10 mouse cellular contexts compared by ENCODE assay signal in genomic region chr14:55059931-55060330, GRCm38 (mm10). TPM values are rescaled to one million over a fixed set of nuclear protein-coding genes. Genes with fewer than 3 reads are reported as not detected.
DNase-seq lines count a peak whose midpoint lies in the region; ATAC-seq and TF ChIP-seq lines count a peak whose summit lies in the region.
"Had no signal": no experiment of that assay in that cellular context is flagged by ENCODE, and none has a peak within 500 bp of the region (broad histone marks: within the 10 kb centered on the region; RNA-seq: fewer than 3 reads in every experiment).

No protein-coding gene starts in this region.

- H3K9me3 ChIP-seq in hindbrain, embryonic 16.5 days (ENCODE audit: control insufficient read depth, low read length), result no peaks in the 10 kb centered on the region
- H3K9me3 ChIP-seq in hindbrain, embryonic 13.5 days, result no peaks in the 10 kb centered on the region
- no peaks in the 10 kb centered on the region for H3K9me3 ChIP-seq in embryonic facial prominence, embryonic 10.5 days
- H3K9me3 ChIP-seq in midbrain, embryonic 13.5 days, result no peaks in the 10 kb centered on the region

- WGBS in hindbrain, embryonic 16.5 days, result 60% methylated on average over 5 of the region's 5 CpGs
- WGBS in hindbrain, embryonic 13.5 days, result 63% methylated on average over 5 of the region's 5 CpGs
- 60% methylated on average over 5 of the region's 5 CpGs for WGBS in embryonic facial prominence, embryonic 10.5 days
- 51% methylated on average over 5 of the region's 5 CpGs for WGBS in kidney, adult 2 months
- WGBS in midbrain, embryonic 13.5 days, result 23% methylated on average over 5 of the region's 5 CpGs

- TF ChIP-seq POLR2A in kidney, adult 2 months (IDR thresholded peaks at IDR 0.05; ENCODE audit: low read depth, low read length), result no peak

- peaks cover 54% of the 10 kb centered on the region for H3K4me1 ChIP-seq in hindbrain, embryonic 16.5 days (ENCODE audit: control insufficient read depth, insufficient read depth, low read depth, low read length)
- H3K4me1 ChIP-seq in hindbrain, embryonic 13.5 days (replicated peaks), result peaks cover 87% of the 10 kb centered on the region
- peaks cover 40% of the 10 kb centered on the region for H3K4me1 ChIP-seq in embryonic facial prominence, embryonic 10.5 days
- H3K4me1 ChIP-seq in kidney, adult 2 months (ENCODE audit: control insufficient read depth, insufficient read depth, low read length), result no peaks in the 10 kb centered on the region; the same call in 1 of the 2 replicates
- peaks cover 47% of the 10 kb centered on the region for H3K4me1 ChIP-seq in midbrain, embryonic 13.5 days (replicated peaks)

- no peak overlapping the region for H3K27ac ChIP-seq in hindbrain, embryonic 16.5 days (ENCODE audit: low read depth, low read length)
- H3K27ac ChIP-seq in hindbrain, embryonic 13.5 days, result no peak overlapping the region
- 0 out of 2 replicates have a peak overlapping the region, but pooled peaks have one; percentile 7 for H3K27ac ChIP-seq in embryonic facial prominence, embryonic 10.5 days (replicated peaks)
- no peak overlapping the region for H3K27ac ChIP-seq in kidney, adult 2 months (ENCODE audit: insufficient read depth, low read depth, low read length)
- peak overlapping the region; percentile 54; the same call in 1 of the 2 replicates for H3K27ac ChIP-seq in midbrain, embryonic 13.5 days

- no peak for ATAC-seq in hindbrain, embryonic 16.5 days
- no peak for ATAC-seq in hindbrain, embryonic 13.5 days (ENCODE audit: low FRiP score)
- ATAC-seq in midbrain, embryonic 13.5 days, result no peak
- ATAC-seq: CD4-positive, CD25-positive, alpha-beta regulatory T cell, adult 4 months had no signal

- H3K4me3 ChIP-seq in hindbrain, embryonic 16.5 days (ENCODE audit: low read length), result no peak overlapping the region
- H3K4me3 ChIP-seq in hindbrain, embryonic 13.5 days, result no peak overlapping the region
- H3K4me3 ChIP-seq in embryonic facial prominence, embryonic 10.5 days, result no peak overlapping the region
- H3K4me3 ChIP-seq in kidney, adult 2 months (ENCODE audit: insufficient read depth, low read depth, low read length), result no peak overlapping the region
- H3K4me3 ChIP-seq in midbrain, embryonic 13.5 days (replicated peaks), result no peak overlapping the region

- H3K27me3 ChIP-seq in hindbrain, embryonic 16.5 days (replicated peaks; ENCODE audit: control insufficient read depth, insufficient read depth, low read length), result no peaks in the 10 kb centered on the region
- no peaks in the 10 kb centered on the region for H3K27me3 ChIP-seq in hindbrain, embryonic 13.5 days
- peaks cover 24% of the 10 kb centered on the region for H3K27me3 ChIP-seq in embryonic facial prominence, embryonic 10.5 days (replicated peaks; ENCODE audit: low read depth, poor library complexity, severe bottlenecking)
- no peaks in the 10 kb centered on the region for H3K27me3 ChIP-seq in kidney, adult 2 months (replicated peaks; ENCODE audit: control insufficient read depth, insufficient read depth, low read length)
- no peaks in the 10 kb centered on the region for H3K27me3 ChIP-seq in midbrain, embryonic 13.5 days

- no peak overlapping the region; the same call in 1 of the 2 replicates for H3K9ac ChIP-seq in hindbrain, embryonic 16.5 days (ENCODE audit: low read depth, low read length)
- no peak overlapping the region for H3K9ac ChIP-seq in hindbrain, embryonic 13.5 days
- H3K9ac ChIP-seq in midbrain, embryonic 13.5 days (replicated peaks), result no peak overlapping the region

- H3K4me2 ChIP-seq in hindbrain, embryonic 16.5 days (ENCODE audit: low read length), result 0 out of 2 replicates have a peak overlapping the region, but pooled peaks have one; percentile 1
- no peak overlapping the region for H3K4me2 ChIP-seq in hindbrain, embryonic 13.5 days
- no peak overlapping the region for H3K4me2 ChIP-seq in midbrain, embryonic 13.5 days (replicated peaks)

- H3K36me3 ChIP-seq in hindbrain, embryonic 16.5 days (ENCODE audit: control insufficient read depth, insufficient read depth, low read length), result peaks cover 3% of the 10 kb centered on the region
- peaks cover 30% of the 10 kb centered on the region for H3K36me3 ChIP-seq in hindbrain, embryonic 13.5 days
- peaks cover 17% of the 10 kb centered on the region for H3K36me3 ChIP-seq in embryonic facial prominence, embryonic 10.5 days (replicated peaks)
- H3K36me3 ChIP-seq in kidney, adult 2 months (ENCODE audit: control insufficient read depth, insufficient read depth, low read length), result no peaks in the 10 kb centered on the region
- peaks cover 31% of the 10 kb centered on the region for H3K36me3 ChIP-seq in midbrain, embryonic 13.5 days

- DNase-seq in embryonic facial prominence, embryonic 10.5 days (ENCODE audit: low spot score), result no peak
- peak; percentile 79 for DNase-seq in kidney, adult 2 months
- no peak for DNase-seq in spleen, postnatal 36 days (ENCODE audit: low spot score in 2 of 2)
- DNase-seq in lung, postnatal 14 days, result no peak
- no peak for DNase-seq in natural killer cell, adult 2 months (ENCODE audit: low spot score in 2 of 2)
- DNase-seq: heart, postnatal 14 days had no signal

- no peak for TF ChIP-seq CTCF in kidney, adult 2 months (conservative IDR thresholded peaks at IDR 0.05; ENCODE audit: insufficient read depth, insufficient read length, low read depth, low read length)

RNA-seq across cellular contexts. Expression of gene Zfhx2, which starts 32.2 kb away (rescaled TPM):
- 18.4 and 20.5 TPM in 2 replicates for polyA plus RNA-seq in hindbrain, embryonic 16.5 days (2015; fragmentation: Nextera tagmentation; extraction: Ambion mirVana)
- polyA plus RNA-seq in hindbrain, embryonic 13.5 days (2015; fragmentation: Nextera tagmentation; extraction: Ambion mirVana), result 29.4 and 31.9 TPM in 2 replicates
- 6.1 and 6.8 TPM in 2 replicates for polyA plus RNA-seq in embryonic facial prominence, embryonic 10.5 days (2016; fragmentation: Nextera tagmentation; extraction: Ambion mirVana)
- polyA plus RNA-seq in kidney, adult 2 months (2012; rRNA removed), result 2.1 TPM in 2 replicates
- 35.5 and 39.9 TPM in 2 replicates for polyA plus RNA-seq in midbrain, embryonic 13.5 days (2015; fragmentation: Nextera tagmentation; extraction: Ambion mirVana)

RNA-seq across cellular contexts. Expression of gene Thtpa, which starts 34.7 kb away (rescaled TPM):
- 34.4 and 36.1 TPM in 2 replicates for polyA plus RNA-seq in hindbrain, embryonic 16.5 days (2015; fragmentation: Nextera tagmentation; extraction: Ambion mirVana)
- 29.8 and 30.7 TPM in 2 replicates for polyA plus RNA-seq in hindbrain, embryonic 13.5 days (2015; fragmentation: Nextera tagmentation; extraction: Ambion mirVana)
- polyA plus RNA-seq in embryonic facial prominence, embryonic 10.5 days (2016; fragmentation: Nextera tagmentation; extraction: Ambion mirVana), result 22.4 and 22.8 TPM in 2 replicates
- polyA plus RNA-seq in kidney, adult 2 months (2012; rRNA removed), result 12.1 and 13.8 TPM in 2 replicates
- 32.1 and 35.0 TPM in 2 replicates for polyA plus RNA-seq in midbrain, embryonic 13.5 days (2015; fragmentation: Nextera tagmentation; extraction: Ambion mirVana)

RNA-seq across cellular contexts. Expression of gene Ngdn, which starts 44.7 kb away (rescaled TPM):
- 48.2 and 50.6 TPM in 2 replicates for polyA plus RNA-seq in hindbrain, embryonic 16.5 days (2015; fragmentation: Nextera tagmentation; extraction: Ambion mirVana)
- polyA plus RNA-seq in hindbrain, embryonic 13.5 days (2015; fragmentation: Nextera tagmentation; extraction: Ambion mirVana), result 53.4 and 53.7 TPM in 2 replicates
- polyA plus RNA-seq in embryonic facial prominence, embryonic 10.5 days (2016; fragmentation: Nextera tagmentation; extraction: Ambion mirVana), result 91.1 and 94.2 TPM in 2 replicates
- polyA plus RNA-seq in kidney, adult 2 months (2012; rRNA removed), result 15.0 and 15.5 TPM in 2 replicates
- 60.4 and 62.7 TPM in 2 replicates for polyA plus RNA-seq in midbrain, embryonic 13.5 days (2015; fragmentation: Nextera tagmentation; extraction: Ambion mirVana)

RNA-seq across cellular contexts. Expression of gene Ap1g2, which starts 46.5 kb away (rescaled TPM):
- 6.9 and 7.7 TPM in 2 replicates for polyA plus RNA-seq in hindbrain, embryonic 16.5 days (2015; fragmentation: Nextera tagmentation; extraction: Ambion mirVana)
- polyA plus RNA-seq in hindbrain, embryonic 13.5 days (2015; fragmentation: Nextera tagmentation; extraction: Ambion mirVana), result 6.5 and 6.6 TPM in 2 replicates
- 14.5 and 15.8 TPM in 2 replicates for polyA plus RNA-seq in embryonic facial prominence, embryonic 10.5 days (2016; fragmentation: Nextera tagmentation; extraction: Ambion mirVana)
- polyA plus RNA-seq in kidney, adult 2 months (2012; rRNA removed), result 28.2 and 29.6 TPM in 2 replicates
- 7.9 and 8.2 TPM in 2 replicates for polyA plus RNA-seq in midbrain, embryonic 13.5 days (2015; fragmentation: Nextera tagmentation; extraction: Ambion mirVana)

RNA-seq across cellular contexts. Expression of gene Jph4, which starts 56.8 kb away (rescaled TPM):
- 31.8 and 32.3 TPM in 2 replicates for polyA plus RNA-seq in hindbrain, embryonic 16.5 days (2015; fragmentation: Nextera tagmentation; extraction: Ambion mirVana)
- 22.2 and 22.6 TPM in 2 replicates for polyA plus RNA-seq in hindbrain, embryonic 13.5 days (2015; fragmentation: Nextera tagmentation; extraction: Ambion mirVana)
- polyA plus RNA-seq in embryonic facial prominence, embryonic 10.5 days (2016; fragmentation: Nextera tagmentation; extraction: Ambion mirVana), result 0.45 and 0.81 TPM in 2 replicates
- 0.19 and 0.25 TPM in 2 replicates for polyA plus RNA-seq in kidney, adult 2 months (2012; rRNA removed)
- polyA plus RNA-seq in midbrain, embryonic 13.5 days (2015; fragmentation: Nextera tagmentation; extraction: Ambion mirVana), result 18.2 and 19.9 TPM in 2 replicates
- polyA plus RNA-seq: CD4-positive, CD25-positive, alpha-beta regulatory T cell, adult 4 months had no signal

Comparison
In these comparisons a context has a peak if more than half of its experiments do, and no peak if none do; other contexts are left out.
1. H3K27ac ChIP-seq: peak in embryonic facial prominence, embryonic 10.5 days (single experiment) and midbrain, embryonic 13.5 days (single experiment); none in hindbrain, embryonic 16.5 days (single experiment), hindbrain, embryonic 13.5 days (single experiment) and kidney, adult 2 months (single experiment).